Mouse (Mus musculus) forebrain, embryonic 12.5 days (tissue): ENCODE results near the gene Cdc42ep2. TPM values are rescaled to one million over a fixed set of nuclear protein-coding genes. Genes with fewer than 3 reads are reported as not detected.

Source experiments
- ATAC-seq: fragments of 200-750 bp; cut with Nextera tagmentation; 2 replicates; pipeline ENCODE4 v1.8.0; 2017; ENCODE audit warnings: moderate TSS enrichment; ENCODE audit not compliant: low FRiP score
- H3K27ac ChIP-seq: fragments of 300-500 bp; sonication (generic); 2 replicates; pipeline ENCODE4 v1.5.1; 2016; ENCODE audit warnings: mild to moderate bottlenecking
- H3K27me3 ChIP-seq: fragments of 300-500 bp; sonication (generic); 2 replicates; pipeline ENCODE4 v1.6.1; 2016; ENCODE audit warnings: mild to moderate bottlenecking
- H3K36me3 ChIP-seq: fragments of 300-500 bp; sonication (generic); replicated peaks from 2 replicates; pipeline ENCODE4 v1.6.1; 2016; ENCODE audit warnings: mild to moderate bottlenecking
- H3K4me1 ChIP-seq: fragments of 300-500 bp; sonication (generic); 2 replicates; pipeline ENCODE4 v1.6.1; 2016
- H3K4me2 ChIP-seq: fragments of 300-500 bp; sonication (generic); 2 replicates; pipeline ENCODE4 v1.6.1; 2016; ENCODE audit warnings: mild to moderate bottlenecking, moderate library complexity
- H3K4me3 ChIP-seq: fragments of 300-500 bp; sonication (generic); replicated peaks from 2 replicates; pipeline ENCODE4 v1.5.1; 2016; ENCODE audit warnings: mild to moderate bottlenecking
- H3K9ac ChIP-seq: fragments of 300-500 bp; sonication (generic); 2 replicates; pipeline ENCODE4 v1.6.1; 2016; ENCODE audit warnings: mild to moderate bottlenecking
- H3K9me3 ChIP-seq: fragments of 300-500 bp; sonication (generic); 2 replicates; pipeline ENCODE4 v1.6.1; 2016
- WGBS: fragments of 180-500 bp; shearing (Covaris S2); methylation state at CpG from one replicate; pipeline ENCODE4 v1.1.7; 2016; 5-methylcytosine and 5-hydroxymethylcytosine counted together
- polyA plus RNA-seq: library from polyadenylated mRNA; unstranded; fragments of >200 nt; fragmentation: Nextera tagmentation; extraction: Ambion mirVana; gene quantifications from 2 replicates; pipeline ENCODE4 v1.2.1, GENCODE M21; 2016

The Cdc42ep2 gene
- polyA plus RNA-seq, 1 experiment from 2014 or later, result 2.2 TPM

GRCm38 (mm10) chr19:5878362-5878722 is 46.3 kb downstream of the Cdc42ep2 start:
- Histone ChIP-seq H3K4me3 (no peak overlapping the region), H3K36me3 (no peaks in the 10 kb centered on the region), H3K9ac (no peak overlapping the region), H3K4me2 (0 out of 2 replicates have a peak overlapping the region, but pooled peaks have one; percentile 0), H3K9me3 (no peaks in the 10 kb centered on the region), H3K27ac (0 out of 2 replicates have a peak overlapping the region, but pooled peaks have one; percentile 31), H3K27me3 (no peaks in the 10 kb centered on the region), H3K4me1 (peaks cover 28% of the 10 kb centered on the region)
- WGBS, result 89% methylated on average over 7 of the region's 7 CpGs
- no peak for ATAC-seq

DNA sequence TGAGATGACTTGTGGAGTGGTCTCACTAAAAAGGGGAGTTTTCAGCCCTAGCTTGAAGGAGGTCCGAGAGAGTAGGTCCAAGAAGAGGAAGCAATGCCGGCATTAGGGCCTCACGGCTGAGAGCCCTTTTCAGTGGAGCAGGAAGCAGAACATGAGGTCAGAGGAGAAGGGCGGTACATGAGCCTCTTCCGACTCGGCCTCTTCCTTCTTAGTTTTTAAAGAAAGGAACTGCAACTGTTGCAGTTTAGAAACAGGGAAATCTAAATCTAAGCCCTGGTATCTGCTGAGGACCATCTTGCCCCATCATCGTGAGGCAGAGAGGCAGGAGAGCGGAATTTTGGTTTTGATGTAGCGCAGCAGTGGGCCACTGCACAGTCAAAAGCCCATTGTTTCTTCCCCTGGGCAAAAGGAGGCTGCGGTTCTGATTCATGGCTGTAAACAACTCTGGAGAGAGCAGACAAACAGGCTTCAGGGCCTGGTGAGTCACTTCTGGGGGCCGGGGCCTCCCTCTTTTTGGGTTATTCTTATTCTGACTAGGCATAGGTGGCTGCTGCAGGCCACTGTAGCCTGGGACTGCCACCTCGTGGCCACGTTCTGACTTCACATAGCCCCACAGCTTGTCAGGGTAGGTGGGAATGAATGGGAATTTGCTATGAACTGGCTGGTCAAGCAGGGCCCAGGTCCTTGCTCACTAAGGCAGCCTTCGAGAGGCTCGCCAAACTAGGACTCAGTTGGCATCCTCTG is 46.8 kb downstream of the Cdc42ep2 start, which contains the start of gene Slc25a45:
Gene Slc25a45, plus strand, starts transcription at position 191 of the 744 bp plus-strand sequence.
- H3K9ac ChIP-seq, result no peak within 1 kb of the TSS
- 41% methylated on average over 15 of the region's 15 CpGs for WGBS
- no peaks in the 10 kb centered on the region for H3K27me3 ChIP-seq
- no peaks in the 10 kb centered on the region for H3K9me3 ChIP-seq
- peaks cover 33% of the 10 kb centered on the region for H3K4me1 ChIP-seq
- no peak within 1 kb of the TSS for H3K4me3 ChIP-seq
- peaks cover 5% of the 10 kb centered on the region; the same call in 1 of the 2 replicates for H3K36me3 ChIP-seq
- H3K4me2 ChIP-seq, result 0 out of 2 replicates have a peak within 1 kb of the TSS, but pooled peaks have one; percentile 0
- H3K27ac ChIP-seq, result 0 out of 2 replicates have a peak within 1 kb of the TSS, but pooled peaks have one; percentile 31
- peak; percentile 33; the same call in 1 of the 2 replicates for ATAC-seq

GRCm38 (mm10) chr19:5874969-5875480 is 49.6 kb downstream of the Cdc42ep2 start, which contains the start of gene Frmd8:
Gene Frmd8 (minus strand): TSS chr19:5875274.
- H3K9ac ChIP-seq, result peak within 1 kb of the TSS; percentile 78
- H3K4me1 ChIP-seq, result peaks cover 52% of the 10 kb centered on the region
- WGBS, result under 1% methylated on average over 37 of the region's 37 CpGs
- peaks cover 14% of the 10 kb centered on the region; the same call in 1 of the 2 replicates for H3K36me3 ChIP-seq
- ATAC-seq, result peak; percentile 91
- H3K4me2 ChIP-seq, result peak within 1 kb of the TSS; percentile 72
- peak within 1 kb of the TSS; percentile 65 for H3K27ac ChIP-seq
- no peaks in the 10 kb centered on the region for H3K27me3 ChIP-seq
- H3K9me3 ChIP-seq, result no peaks in the 10 kb centered on the region
- H3K4me3 ChIP-seq, result peak within 1 kb of the TSS; percentile 79

- Histone ChIP-seq H3K4me2 (peak overlapping the region; percentile 72), H3K4me3 (peak overlapping the region; percentile 79), H3K27me3 (no peaks in the 10 kb centered on the region), H3K9me3 (no peaks in the 10 kb centered on the region), H3K27ac (no peak overlapping the region), H3K9ac (peak overlapping the region; percentile 78), H3K36me3 (peaks cover 18% of the 10 kb centered on the region), H3K4me1 (peaks cover 52% of the 10 kb centered on the region)
- 7% methylated on average over 13 of the region's 13 CpGs for WGBS
- no peak; the same call in 1 of the 2 replicates for ATAC-seq
Observed at GRCm38 (mm10) chr19:5874391-5874968, 50.1 kb downstream of the Cdc42ep2 start.

DNA sequence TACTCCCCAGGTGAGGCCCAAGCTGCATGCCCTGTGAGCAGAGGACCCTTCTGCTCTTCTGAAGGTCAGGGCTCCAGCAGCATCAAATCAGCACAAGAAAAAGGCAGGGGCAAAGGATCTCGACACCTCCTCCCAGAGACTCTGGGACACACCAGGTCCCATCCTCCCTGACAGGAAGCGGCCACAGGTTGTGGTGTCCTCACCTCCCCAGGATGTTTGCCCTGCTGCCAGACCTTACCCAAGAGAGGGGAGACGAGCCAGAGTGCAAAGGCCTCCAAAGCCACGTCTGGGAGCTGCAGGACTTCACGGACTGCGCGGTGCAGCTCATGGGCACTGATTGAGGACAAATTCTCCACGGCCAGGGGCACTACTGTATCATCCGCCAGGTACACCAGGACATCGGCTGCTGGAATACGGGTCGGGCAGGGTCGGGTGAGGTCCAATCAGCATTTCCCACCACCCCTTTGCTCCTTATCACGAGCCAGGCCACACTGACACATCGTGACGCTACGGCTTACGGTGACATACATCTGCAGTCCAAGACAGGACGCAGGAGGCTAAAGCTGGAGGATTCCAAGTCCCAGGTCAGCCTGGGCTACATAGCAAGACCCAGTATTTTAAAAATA is 51.6 kb downstream of the Cdc42ep2 start:
- H3K9me3 ChIP-seq, result no peaks in the 10 kb centered on the region
- peaks cover 47% of the 10 kb centered on the region for H3K4me1 ChIP-seq
- no peak overlapping the region for H3K4me3 ChIP-seq
- no peaks in the 10 kb centered on the region for H3K27me3 ChIP-seq
- H3K4me2 ChIP-seq, result 0 out of 2 replicates have a peak overlapping the region, but pooled peaks have one; percentile 2
- H3K27ac ChIP-seq, result no peak overlapping the region
- no peak for ATAC-seq
- H3K36me3 ChIP-seq, result peaks cover 32% of the 10 kb centered on the region
- 91% methylated on average over 19 of the region's 19 CpGs for WGBS
- no peak overlapping the region for H3K9ac ChIP-seq

DNA sequence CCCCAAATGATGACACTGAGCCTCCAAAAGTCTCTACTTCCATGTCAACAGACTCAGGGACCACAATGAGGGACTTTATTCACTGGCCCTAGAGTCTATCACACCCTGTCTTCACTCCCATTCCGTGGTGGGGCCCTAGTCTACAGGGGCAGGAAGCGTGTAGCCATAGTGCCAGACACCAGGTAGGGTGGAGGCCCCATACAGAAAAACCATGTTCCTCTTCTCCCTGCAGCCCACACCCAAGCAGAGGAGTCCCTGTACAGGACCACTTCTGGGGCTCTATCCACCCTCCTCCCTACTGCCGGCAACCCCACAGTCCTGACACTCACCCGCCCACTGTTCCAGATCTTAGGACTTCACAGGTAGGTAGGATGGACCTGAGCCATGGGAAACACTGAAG is 52.1 kb downstream of the Cdc42ep2 start:
- Histone ChIP-seq H3K27ac (no peak overlapping the region), H3K9ac (no peak overlapping the region), H3K4me2 (no peak overlapping the region), H3K27me3 (no peaks in the 10 kb centered on the region), H3K9me3 (no peaks in the 10 kb centered on the region), H3K4me3 (no peak overlapping the region), H3K4me1 (peaks cover 42% of the 10 kb centered on the region), H3K36me3 (peaks cover 36% of the 10 kb centered on the region)
- no peak for ATAC-seq
- WGBS, result 95% methylated on average over 4 of the region's 4 CpGs

DNA sequence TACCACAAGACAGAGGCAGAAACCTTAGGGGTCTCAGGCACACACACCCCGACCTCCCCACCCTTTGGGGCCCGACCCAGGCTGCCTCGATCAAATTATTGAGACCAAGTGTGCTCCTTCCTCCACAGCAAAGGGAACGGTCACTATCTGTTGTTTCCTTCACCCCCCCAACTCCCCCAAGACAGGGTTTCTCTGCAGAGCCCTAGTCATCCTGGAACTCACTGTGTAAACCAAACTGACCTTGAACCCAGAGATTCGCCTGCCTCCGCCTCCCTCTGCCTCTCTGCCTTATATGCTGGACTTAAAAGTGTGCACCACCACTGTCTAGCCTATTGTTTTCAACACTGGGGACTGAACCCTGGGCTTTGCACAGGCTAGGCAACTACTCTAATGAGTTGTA is 52.9 kb downstream of the Cdc42ep2 start:
- Histone ChIP-seq H3K9ac (peak overlapping the region; percentile 29; the same call in 1 of the 2 replicates), H3K4me2 (peak overlapping the region; percentile 28), H3K4me3 (no peak overlapping the region), H3K36me3 (peaks cover 43% of the 10 kb centered on the region), H3K4me1 (peaks cover 42% of the 10 kb centered on the region), H3K9me3 (no peaks in the 10 kb centered on the region), H3K27ac (peak overlapping the region; percentile 60; the same call in 1 of the 2 replicates), H3K27me3 (no peaks in the 10 kb centered on the region)
- no peak for ATAC-seq
- WGBS, result 58% methylated on average over 6 of the region's 6 CpGs

- peak; percentile 42; the same call in 1 of the 2 replicates for ATAC-seq
- peak overlapping the region; percentile 60 for H3K27ac ChIP-seq
- no peak overlapping the region; the same call in 1 of the 2 replicates for H3K4me3 ChIP-seq
- 16% methylated on average over 6 of the region's 7 CpGs for WGBS
- peak overlapping the region; percentile 28; the same call in 1 of the 2 replicates for H3K4me2 ChIP-seq
- peak overlapping the region; percentile 54 for H3K9ac ChIP-seq
- no peaks in the 10 kb centered on the region for H3K9me3 ChIP-seq
- H3K36me3 ChIP-seq, result peaks cover 47% of the 10 kb centered on the region
- H3K4me1 ChIP-seq, result peaks cover 42% of the 10 kb centered on the region
- H3K27me3 ChIP-seq, result no peaks in the 10 kb centered on the region
Observed at GRCm38 (mm10) chr19:5871273-5871672, 53.3 kb downstream of the Cdc42ep2 start.

DNA sequence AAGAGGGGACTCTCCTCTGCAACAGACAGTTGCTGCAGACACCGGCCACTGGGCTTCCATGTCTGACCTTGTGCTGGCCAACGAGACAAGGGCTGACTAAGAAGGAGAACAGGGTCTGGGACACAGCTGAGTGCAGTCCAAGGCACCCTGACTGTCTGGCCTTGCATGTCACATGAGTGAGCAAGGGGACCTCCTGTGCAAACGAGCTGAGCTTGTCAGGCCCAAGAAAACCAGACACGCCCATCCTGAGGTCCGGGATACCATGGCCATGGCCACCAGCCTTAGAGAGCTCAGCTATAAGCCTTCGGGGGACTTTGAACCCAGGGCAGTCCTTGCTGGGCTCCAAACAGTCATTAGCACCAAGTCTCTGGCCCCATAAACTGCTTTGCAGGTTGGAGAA is 56.5 kb downstream of the Cdc42ep2 start:
- Histone ChIP-seq H3K36me3 (peaks cover 75% of the 10 kb centered on the region), H3K4me1 (peaks cover 21% of the 10 kb centered on the region), H3K9ac (no peak overlapping the region), H3K27ac (no peak overlapping the region), H3K27me3 (no peaks in the 10 kb centered on the region), H3K4me3 (no peak overlapping the region), H3K9me3 (no peaks in the 10 kb centered on the region), H3K4me2 (no peak overlapping the region)
- ATAC-seq, result no peak
- 90% methylated on average over 6 of the region's 6 CpGs for WGBS

Other genes starting within 250 kb of the Cdc42ep2 start
- 19.2 and 22.2 TPM in 2 replicates for gene Map3k11, start 236.1 kb downstream of the Cdc42ep2 start, polyA plus RNA-seq
- 32.4 and 35.1 TPM in 2 replicates for gene Pcnx3, start 235.9 kb downstream of the Cdc42ep2 start, polyA plus RNA-seq
- 0.29 TPM in 1 of 2 replicates, not detected in the other for gene Kcnk7, start 220.4 kb downstream of the Cdc42ep2 start, polyA plus RNA-seq
- 6.1 and 6.7 TPM in 2 replicates for gene Ehbp1l1, start 198.5 kb downstream of the Cdc42ep2 start, polyA plus RNA-seq
- gene Fam89b, start 195.2 kb downstream of the Cdc42ep2 start, polyA plus RNA-seq, result 170 and 172 TPM in 2 replicates
- 10.0 and 12.0 TPM in 2 replicates for gene Ltbp3, start 183.9 kb downstream of the Cdc42ep2 start, polyA plus RNA-seq
- 63.4 and 65.3 TPM in 2 replicates for gene Scyl1, start 153.4 kb downstream of the Cdc42ep2 start, polyA plus RNA-seq
- gene Frmd8, start 49.5 kb downstream of the Cdc42ep2 start, polyA plus RNA-seq, result 25.6 and 25.9 TPM in 2 replicates
- 1.3 and 1.8 TPM in 2 replicates for gene Slc25a45, start 47.0 kb downstream of the Cdc42ep2 start, polyA plus RNA-seq
- 11.1 and 12.8 TPM in 2 replicates for gene Tigd3, start 30.7 kb downstream of the Cdc42ep2 start, polyA plus RNA-seq
- 184 and 203 TPM in 2 replicates for gene Dpf2, start 11.8 kb downstream of the Cdc42ep2 start, polyA plus RNA-seq
- 76.8 and 80.4 TPM in 2 replicates for gene Pola2, start 39.4 kb upstream of the Cdc42ep2 start, polyA plus RNA-seq
- gene Slc22a20, start 61.3 kb upstream of the Cdc42ep2 start, polyA plus RNA-seq, result not detected in 2 replicates
- 2.0 and 3.2 TPM in 2 replicates for gene Capn1, start 91.1 kb upstream of the Cdc42ep2 start, polyA plus RNA-seq
- 26.4 and 31.3 TPM in 2 replicates for gene Syvn1, start 121.8 kb upstream of the Cdc42ep2 start, polyA plus RNA-seq
- 74.7 and 76.7 TPM in 2 replicates for gene Mrpl49, start 133.0 kb upstream of the Cdc42ep2 start, polyA plus RNA-seq
- 652 and 668 TPM in 2 replicates for gene Fau, start 133.0 kb upstream of the Cdc42ep2 start, polyA plus RNA-seq
- gene Znhit2, start 136.4 kb upstream of the Cdc42ep2 start, polyA plus RNA-seq, result 30.8 and 35.4 TPM in 2 replicates
- 31.7 and 32.8 TPM in 2 replicates for gene Tm7sf2, start 143.6 kb upstream of the Cdc42ep2 start, polyA plus RNA-seq
- gene Vps51, start 152.4 kb upstream of the Cdc42ep2 start, polyA plus RNA-seq, result 66.0 and 70.8 TPM in 2 replicates
- gene Tmem262, start 155.2 kb upstream of the Cdc42ep2 start, polyA plus RNA-seq, result not detected in 2 replicates
- gene Gm28374, start 157.4 kb upstream of the Cdc42ep2 start, polyA plus RNA-seq, result 2.0 and 2.4 TPM in 2 replicates
- gene Zfpl1, start 160.1 kb upstream of the Cdc42ep2 start, polyA plus RNA-seq, result 66.1 and 74.9 TPM in 2 replicates
- gene Cdca5, start 160.2 kb upstream of the Cdc42ep2 start, polyA plus RNA-seq, result 54.5 and 57.4 TPM in 2 replicates
- gene AC131692.1, start 169.6 kb upstream of the Cdc42ep2 start, polyA plus RNA-seq, result 0.42 and 0.62 TPM in 2 replicates
- 0.81 and 1.2 TPM in 2 replicates for gene Naaladl1, start 181.0 kb upstream of the Cdc42ep2 start, polyA plus RNA-seq
- gene Sac3d1, start 193.8 kb upstream of the Cdc42ep2 start, polyA plus RNA-seq, result 55.2 and 56.6 TPM in 2 replicates
- gene Snx15, start 203.5 kb upstream of the Cdc42ep2 start, polyA plus RNA-seq, result 24.6 and 26.0 TPM in 2 replicates
- gene Batf2, start 216.2 kb upstream of the Cdc42ep2 start, polyA plus RNA-seq, result not detected in 2 replicates
- gene Arl2, start 216.7 kb upstream of the Cdc42ep2 start, polyA plus RNA-seq, result 77.4 and 80.5 TPM in 2 replicates